Mouse (Mus musculus) liver, embryonic 13.5 days (tissue): ENCODE measurements around the gene Shisa5. TPM values are rescaled to one million over a fixed set of nuclear protein-coding genes. Genes with fewer than 3 reads are reported as not detected.
A peak's percentile ranks its signal among the peaks of the same experiment; 100 is the strongest.

ENCODE experiments used
- ATAC-seq: fragments of 200-750 bp; cut with Nextera tagmentation; 2 replicates; pipeline ENCODE4 v1.8.0; 2017; ENCODE audit warnings: low read depth, mild to moderate bottlenecking, moderate number of reproducible peaks, moderate library complexity
- DNase-seq: peaks from one replicate; pipeline ENCODE4 v3.0.0; 2022
- H3K27ac ChIP-seq: fragments of 300-500 bp; sonication (generic); 2 replicates; pipeline ENCODE4 v1.5.1; 2015; ENCODE audit warnings: moderate library complexity, mild to moderate bottlenecking, inconsistent platforms
- H3K27me3 ChIP-seq: fragments of 300-500 bp; sonication (generic); 2 replicates; pipeline ENCODE4 v1.6.1; 2015; ENCODE audit warnings: mild to moderate bottlenecking, inconsistent platforms
- H3K36me3 ChIP-seq: fragments of 300-500 bp; sonication (generic); 2 replicates; pipeline ENCODE4 v1.6.1; 2015; ENCODE audit warnings: mild to moderate bottlenecking, inconsistent platforms
- H3K4me1 ChIP-seq: fragments of 300-500 bp; sonication (generic); replicated peaks from 2 replicates; pipeline ENCODE4 v1.6.1; 2015; ENCODE audit warnings: inconsistent platforms
- H3K4me2 ChIP-seq: fragments of 300-500 bp; sonication (generic); 2 replicates; pipeline ENCODE4 v1.6.1; 2015; ENCODE audit warnings: inconsistent platforms, mild to moderate bottlenecking, moderate library complexity
- H3K4me3 ChIP-seq: fragments of 300-500 bp; sonication (generic); replicated peaks from 2 replicates; pipeline ENCODE4 v1.5.1; 2015; ENCODE audit warnings: mild to moderate bottlenecking, inconsistent platforms
- H3K9ac ChIP-seq: fragments of 300-500 bp; sonication (generic); 2 replicates; pipeline ENCODE4 v1.6.1; 2015; ENCODE audit warnings: mild to moderate bottlenecking, inconsistent platforms
- H3K9me3 ChIP-seq: fragments of 300-500 bp; sonication (generic); replicated peaks from 2 replicates; pipeline ENCODE4 v1.6.1; 2016; ENCODE audit warnings: inconsistent platforms
- WGBS: fragments of 180-500 bp; shearing (Covaris S2); methylation state at CpG from one replicate; pipeline ENCODE4 v1.1.7; 2015; ENCODE audit not compliant: insufficient replicate concordance; 5-methylcytosine and 5-hydroxymethylcytosine counted together
- polyA plus RNA-seq: library from polyadenylated mRNA; unstranded; fragments of >200 nt; fragmentation: Nextera tagmentation; extraction: Ambion mirVana; gene quantifications from 2 replicates; pipeline ENCODE4 v1.2.1, GENCODE M21; 2015

The Shisa5 gene
- polyA plus RNA-seq = 20.0 and 21.8 TPM in 2 replicates

GRCm38 (mm10) chr9:109038086-109038895 lies at the start of gene Shisa5:
Gene Shisa5 (plus strand): TSS chr9:109038565.
- Histone ChIP-seq H3K27ac (no peak within 1 kb of the TSS), H3K9me3 (no peaks in the 10 kb centered on the region), H3K36me3 (no peaks in the 10 kb centered on the region), H3K4me3 (peak within 1 kb of the TSS; percentile 62), H3K9ac (peak within 1 kb of the TSS; percentile 42), H3K4me1 (peaks cover 34% of the 10 kb centered on the region), H3K4me2 (peak within 1 kb of the TSS; percentile 74), H3K27me3 (peaks cover 19% of the 10 kb centered on the region)
- whole genome bisulfite sequencing = 1% methylated on average over 40 of the region's 40 CpGs
- peak; percentile 45 for DNase-seq
- peak; percentile 81 for ATAC-seq

DNA sequence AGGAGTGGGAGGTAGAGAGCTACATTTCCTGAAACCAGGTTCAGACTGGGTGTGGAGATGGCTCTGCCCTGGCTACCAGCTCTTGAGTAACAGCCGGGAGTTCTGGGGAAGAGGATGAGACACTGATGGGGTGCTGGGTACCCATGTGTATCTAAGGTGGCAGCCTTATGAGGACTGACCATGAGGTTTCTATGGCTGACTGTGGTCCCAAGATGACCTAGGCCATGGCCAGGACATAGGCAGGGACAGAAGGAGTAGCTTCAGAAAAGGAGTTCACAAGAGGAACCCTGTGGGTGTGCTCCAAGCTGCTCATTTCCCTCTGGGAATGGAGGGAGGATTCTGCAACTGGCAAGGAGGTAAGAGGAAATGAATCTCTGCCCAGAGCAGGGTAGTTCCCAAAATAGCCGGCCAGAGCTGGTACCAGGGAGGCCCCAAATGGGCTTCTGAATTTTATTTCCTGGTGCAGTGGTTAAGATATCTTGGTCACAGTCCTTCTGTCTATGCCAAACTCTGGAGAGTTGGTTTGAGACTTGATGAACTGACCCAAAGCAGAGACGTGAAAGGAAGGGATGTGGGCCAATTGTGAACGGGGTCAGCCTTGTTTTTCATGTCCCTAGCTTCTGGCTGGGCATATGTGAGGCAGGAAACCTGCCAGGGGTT lies 48.4 kb upstream of the Shisa5 start:
- no peak for DNase-seq
- Histone ChIP-seq H3K27ac (peak overlapping the region; percentile 23; the same call in 1 of the 2 replicates), H3K4me1 (peaks cover 59% of the 10 kb centered on the region), H3K9ac (no peak overlapping the region), H3K9me3 (no peaks in the 10 kb centered on the region), H3K4me3 (no peak overlapping the region), H3K36me3 (no peaks in the 10 kb centered on the region), H3K27me3 (0 out of 2 replicates have a peak, but pooled peaks cover 3% of the 10 kb centered on the region), H3K4me2 (no peak overlapping the region)
- WGBS = 63% methylated on average over 4 of the region's 4 CpGs
- no peak for ATAC-seq

GRCm38 (mm10) chr9:108990462-108990820 lies 47.9 kb upstream of the Shisa5 start:
- Histone ChIP-seq H3K27ac (peak overlapping the region; percentile 23; the same call in 1 of the 2 replicates), H3K9ac (0 out of 2 replicates have a peak overlapping the region, but pooled peaks have one; percentile 60), H3K27me3 (no peaks in the 10 kb centered on the region), H3K4me2 (peak overlapping the region; percentile 91), H3K9me3 (no peaks in the 10 kb centered on the region), H3K4me3 (no peak overlapping the region), H3K4me1 (peaks cover 64% of the 10 kb centered on the region), H3K36me3 (no peaks in the 10 kb centered on the region)
- whole genome bisulfite sequencing = 71% methylated on average over 7 of the region's 7 CpGs
- ATAC-seq (no peak), DNase-seq (no peak)

DNA sequence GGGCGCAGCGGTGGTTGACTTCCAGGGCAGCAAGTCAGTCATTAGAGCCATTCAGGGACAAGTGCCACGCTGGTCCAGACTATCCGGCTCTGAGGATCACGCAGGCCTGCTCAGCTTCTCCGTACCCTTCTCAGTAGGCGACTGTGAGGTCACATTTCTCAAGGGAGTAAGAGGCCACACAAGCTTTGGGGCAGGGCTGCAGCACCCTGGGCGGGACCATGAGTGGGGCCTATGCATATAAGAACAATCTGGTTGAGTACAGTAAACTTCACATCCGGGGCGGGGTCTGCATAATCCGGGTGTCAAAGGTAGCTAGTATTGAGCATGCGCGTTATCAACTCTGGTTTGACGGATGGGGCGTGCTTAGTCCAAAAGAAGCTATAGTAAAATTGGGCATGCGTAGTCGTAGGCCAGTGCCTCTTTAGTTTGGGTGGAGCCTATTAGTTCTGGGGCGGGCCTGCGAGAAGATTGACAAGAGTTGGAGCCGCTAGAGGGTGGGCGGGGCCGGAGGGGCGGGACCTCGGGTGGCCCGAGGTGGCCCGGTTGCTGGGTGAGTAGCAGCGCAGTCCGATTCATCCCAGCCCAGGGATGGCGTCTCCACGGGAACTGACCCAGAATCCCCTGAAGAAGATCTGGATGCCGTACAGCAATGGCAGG lies 46.8 kb upstream of the Shisa5 start, which contains the start of gene Pfkfb4:
Gene Pfkfb4 (plus strand): TSS at position 351 of the 657 bp plus-strand sequence.
- peak within 1 kb of the TSS; percentile 91 for H3K4me2 ChIP-seq
- H3K36me3 ChIP-seq = no peaks in the 10 kb centered on the region
- peak; percentile 96 for ATAC-seq
- H3K27ac ChIP-seq = peak within 1 kb of the TSS; percentile 77
- H3K4me1 ChIP-seq = peaks cover 76% of the 10 kb centered on the region
- peak within 1 kb of the TSS; percentile 65 for H3K4me3 ChIP-seq
- H3K27me3 ChIP-seq = no peaks in the 10 kb centered on the region
- H3K9ac ChIP-seq = peak within 1 kb of the TSS; percentile 65
- peak; percentile 97 for DNase-seq
- WGBS = 2% methylated on average over 31 of the region's 31 CpGs
- no peaks in the 10 kb centered on the region for H3K9me3 ChIP-seq

DNA sequence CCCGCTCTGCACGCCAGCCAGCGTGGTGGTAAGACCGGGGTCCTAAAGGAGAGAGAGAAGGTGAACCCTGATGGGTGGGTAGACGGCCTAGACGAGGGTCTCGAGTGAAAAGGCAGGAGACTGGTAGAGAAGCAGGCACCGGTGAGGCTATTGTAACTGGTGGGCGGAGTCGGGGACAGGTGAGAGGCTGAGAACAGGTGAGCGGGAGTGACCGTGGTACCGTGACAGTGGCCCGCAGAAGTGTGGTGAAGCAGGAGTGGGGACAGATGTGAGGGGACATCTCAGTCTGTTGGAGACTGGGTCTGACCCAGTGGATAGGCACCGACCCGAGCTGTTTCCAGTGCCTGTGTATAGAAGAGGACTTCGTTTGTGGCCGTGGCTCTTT lies 46.3 kb upstream of the Shisa5 start:
- no peaks in the 10 kb centered on the region for H3K27me3 ChIP-seq
- H3K9ac ChIP-seq = peak overlapping the region; percentile 65
- H3K4me3 ChIP-seq = peak overlapping the region; percentile 65
- no peaks in the 10 kb centered on the region for H3K9me3 ChIP-seq
- WGBS = 15% methylated on average over 18 of the region's 18 CpGs
- no peaks in the 10 kb centered on the region for H3K36me3 ChIP-seq
- DNase-seq (no peak), ATAC-seq (no peak)
- no peak overlapping the region for H3K27ac ChIP-seq
- H3K4me1 ChIP-seq = peaks cover 77% of the 10 kb centered on the region
- peak overlapping the region; percentile 91 for H3K4me2 ChIP-seq

GRCm38 (mm10) chr9:108992620-108993361 lies 45.6 kb upstream of the Shisa5 start:
- DNase-seq (no peak), ATAC-seq (no peak)
- peak overlapping the region; percentile 91 for H3K4me2 ChIP-seq
- peak overlapping the region; percentile 65 for H3K4me3 ChIP-seq
- H3K36me3 ChIP-seq = no peaks in the 10 kb centered on the region
- H3K9ac ChIP-seq = 0 out of 2 replicates have a peak overlapping the region, but pooled peaks have one; percentile 65
- peaks cover 75% of the 10 kb centered on the region for H3K4me1 ChIP-seq
- H3K27ac ChIP-seq = no peak overlapping the region
- WGBS = 42% methylated on average over 9 of the region's 9 CpGs
- H3K27me3 ChIP-seq = no peaks in the 10 kb centered on the region
- no peaks in the 10 kb centered on the region for H3K9me3 ChIP-seq

DNA sequence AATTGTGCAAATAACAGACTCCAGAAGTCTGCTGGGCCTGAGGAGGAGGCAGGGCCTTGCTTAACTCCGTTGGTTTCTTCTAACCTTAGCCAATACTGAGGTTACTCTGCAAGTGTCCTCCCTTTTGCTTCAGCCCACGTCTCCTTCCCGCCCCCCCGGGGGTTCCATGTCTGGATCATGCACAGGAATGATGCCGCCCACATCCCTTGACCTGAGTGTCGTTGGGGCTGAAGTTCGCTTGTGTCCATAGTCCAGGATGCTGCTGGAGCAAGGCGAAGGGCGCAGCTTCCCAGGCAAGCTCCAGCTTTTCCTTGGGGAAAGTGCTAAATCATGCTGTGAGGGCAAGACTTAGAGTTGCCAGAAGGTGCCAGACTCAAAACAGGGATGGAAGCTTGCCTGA lies 42.0 kb upstream of the Shisa5 start:
- no peak for DNase-seq
- no peaks in the 10 kb centered on the region for H3K27me3 ChIP-seq
- no peak overlapping the region for H3K9ac ChIP-seq
- no peaks in the 10 kb centered on the region for H3K9me3 ChIP-seq
- no peak overlapping the region for H3K27ac ChIP-seq
- WGBS = 64% methylated on average over 9 of the region's 9 CpGs
- no peak for ATAC-seq
- no peak overlapping the region for H3K4me3 ChIP-seq
- H3K4me1 ChIP-seq = peaks cover 46% of the 10 kb centered on the region
- no peak overlapping the region for H3K4me2 ChIP-seq
- no peaks in the 10 kb centered on the region for H3K36me3 ChIP-seq

DNA sequence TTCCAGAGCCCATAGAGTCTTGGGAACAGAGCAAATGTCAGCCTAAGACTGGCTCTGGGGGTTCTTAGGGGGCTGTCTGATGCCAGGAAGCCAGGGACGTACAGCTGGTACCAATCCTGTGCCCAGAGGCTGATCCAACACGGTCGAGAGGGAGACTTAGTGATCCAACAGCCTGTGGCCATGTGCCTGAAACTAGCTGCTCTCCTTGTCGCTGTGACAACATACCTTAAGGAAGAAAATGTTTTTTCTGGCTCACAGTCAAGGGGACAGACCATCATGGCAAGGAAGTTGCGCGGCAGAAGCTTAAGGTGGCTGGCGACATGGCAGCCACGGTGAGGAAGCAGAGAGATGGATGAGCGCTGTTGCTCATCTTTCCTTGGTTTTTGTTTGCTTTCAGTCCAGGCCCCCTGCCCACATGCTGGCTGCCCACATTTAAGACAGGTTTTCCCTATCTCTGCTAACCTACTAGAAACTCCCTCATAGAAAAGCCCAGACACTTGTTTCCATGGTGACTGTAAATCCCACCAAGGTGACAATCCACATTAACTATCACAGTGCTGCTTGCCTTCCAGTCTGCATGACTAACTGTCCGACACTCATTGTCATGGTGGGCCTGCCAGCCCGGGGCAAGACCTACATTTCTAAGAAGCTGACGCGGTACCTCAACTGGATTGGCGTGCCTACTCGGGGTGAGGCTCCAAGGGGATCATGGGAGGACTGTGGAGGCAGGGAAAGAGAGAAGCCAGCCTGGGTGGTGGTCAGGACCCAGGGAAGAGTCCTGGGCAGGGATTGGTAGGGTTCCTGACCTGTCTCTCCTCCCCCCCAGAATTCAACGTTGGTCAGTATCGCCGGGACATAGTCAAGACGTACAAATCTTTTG lies 39.8 kb upstream of the Shisa5 start:
- H3K9me3 ChIP-seq = no peaks in the 10 kb centered on the region
- H3K9ac ChIP-seq = no peak overlapping the region
- no peak overlapping the region; the same call in 1 of the 2 replicates for H3K27ac ChIP-seq
- H3K4me3 ChIP-seq = no peak overlapping the region
- peaks cover 30% of the 10 kb centered on the region for H3K4me1 ChIP-seq
- DNase-seq (no peak), ATAC-seq (no peak)
- no peaks in the 10 kb centered on the region for H3K36me3 ChIP-seq
- 62% methylated on average over 19 of the region's 19 CpGs for WGBS
- no peak overlapping the region for H3K4me2 ChIP-seq
- H3K27me3 ChIP-seq = no peaks in the 10 kb centered on the region

GRCm38 (mm10) chr9:108999167-108999526 lies 39.2 kb upstream of the Shisa5 start:
- Histone ChIP-seq H3K4me3 (no peak overlapping the region), H3K9me3 (no peaks in the 10 kb centered on the region), H3K36me3 (no peaks in the 10 kb centered on the region), H3K4me2 (no peak overlapping the region), H3K27me3 (no peaks in the 10 kb centered on the region), H3K27ac (no peak overlapping the region; the same call in 1 of the 2 replicates), H3K9ac (no peak overlapping the region), H3K4me1 (peaks cover 30% of the 10 kb centered on the region)
- ATAC-seq (no peak), DNase-seq (no peak)
- 26% methylated on average over 4 of the region's 4 CpGs for WGBS

GRCm38 (mm10) chr9:109000726-109001125 lies 37.6 kb upstream of the Shisa5 start:
- Histone ChIP-seq H3K4me3 (no peak overlapping the region), H3K9ac (no peak overlapping the region), H3K4me2 (no peak overlapping the region), H3K4me1 (peaks cover 18% of the 10 kb centered on the region), H3K27ac (no peak overlapping the region), H3K9me3 (no peaks in the 10 kb centered on the region), H3K36me3 (no peaks in the 10 kb centered on the region), H3K27me3 (no peaks in the 10 kb centered on the region)
- ATAC-seq = peak; percentile 29
- peak; percentile 47 for DNase-seq
- WGBS = 6% methylated on average over 3 of the region's 3 CpGs
